Mouse (Mus musculus) E14TG2a.4 (cell line): ENCODE data around the gene Ppt1.

Source experiments
- CTCF ChIP-seq: conservative IDR thresholded peaks from 2 replicates; pipeline ENCODE4 v1.5.1; 2014; ENCODE audit warnings: low read length
- NANOG ChIP-seq: IDR thresholded peaks from 2 replicates; pipeline ENCODE4 v1.6.1; 2014; ENCODE audit warnings: borderline replicate concordance, low read length, mixed read lengths
- POU5F1 ChIP-seq: IDR thresholded peaks from 2 replicates; pipeline ENCODE4 v1.6.1; 2014; ENCODE audit warnings: low read length, borderline replicate concordance

- TF ChIP-seq CTCF (no peak), NANOG (no peak), POU5F1 (no peak)
These were observed 42.5 kb downstream of the Ppt1 start for GRCm38 (mm10) chr4:122878333-122879070.
